Mouse (Mus musculus) urinary bladder, postnatal 4 days (tissue): ENCODE measurements around the gene Phlda3.

Experiments
- DNase-seq, 2 experiments: peaks; one replicate each; pipeline ENCODE4 v3.0.0; 2021 to 2022; ENCODE audit warnings: low spot score in 2 of 2

The Phlda3 gene

GRCm38 (mm10) chr1:135793370-135794215 is 27.7 kb downstream of the Phlda3 start:
- peak; percentile 51 to 70 for DNase-seq

- DNase-seq = no peak
Measured at GRCm38 (mm10) chr1:135794216-135795134, 28.6 kb downstream of the Phlda3 start.

GRCm38 (mm10) chr1:135798492-135798891 is 32.6 kb downstream of the Phlda3 start:
- no peak for DNase-seq

- DNase-seq = no peak
Measured at GRCm38 (mm10) chr1:135799109-135799627, 33.2 kb downstream of the Phlda3 start.

- DNase-seq = peak in 1 of 2 experiments; percentile 35
Measured at GRCm38 (mm10) chr1:135800192-135800950, 34.5 kb downstream of the Phlda3 start.

GRCm38 (mm10) chr1:135807546-135807945 is 41.6 kb downstream of the Phlda3 start:
- DNase-seq = no peak

- no peak for DNase-seq
Measured at GRCm38 (mm10) chr1:135810180-135810579, 44.3 kb downstream of the Phlda3 start.

GRCm38 (mm10) chr1:135811016-135811646 is 45.2 kb downstream of the Phlda3 start:
- DNase-seq = peak; percentile 68 to 89

- DNase-seq = no peak
Measured at GRCm38 (mm10) chr1:135812205-135812604, 46.3 kb downstream of the Phlda3 start.

GRCm38 (mm10) chr1:135812618-135813017 is 46.7 kb downstream of the Phlda3 start:
- DNase-seq = no peak

GRCm38 (mm10) chr1:135813071-135813470 is 47.2 kb downstream of the Phlda3 start:
- DNase-seq = no peak

- no peak for DNase-seq
Measured at GRCm38 (mm10) chr1:135813687-135814395, 47.9 kb downstream of the Phlda3 start.

GRCm38 (mm10) chr1:135814531-135814930 is 48.6 kb downstream of the Phlda3 start:
- no peak for DNase-seq

GRCm38 (mm10) chr1:135817595-135817994 is 51.7 kb downstream of the Phlda3 start:
- no peak for DNase-seq

- DNase-seq = peak in 1 of 2 experiments; percentile 51
Measured at GRCm38 (mm10) chr1:135818481-135819086, 52.7 kb downstream of the Phlda3 start, which contains the start of gene Lad1. Gene Lad1, plus strand, starts transcription at chr1:135818598.
